8 mouse cellular contexts compared by ENCODE assay signal in the genomic region with DNA sequence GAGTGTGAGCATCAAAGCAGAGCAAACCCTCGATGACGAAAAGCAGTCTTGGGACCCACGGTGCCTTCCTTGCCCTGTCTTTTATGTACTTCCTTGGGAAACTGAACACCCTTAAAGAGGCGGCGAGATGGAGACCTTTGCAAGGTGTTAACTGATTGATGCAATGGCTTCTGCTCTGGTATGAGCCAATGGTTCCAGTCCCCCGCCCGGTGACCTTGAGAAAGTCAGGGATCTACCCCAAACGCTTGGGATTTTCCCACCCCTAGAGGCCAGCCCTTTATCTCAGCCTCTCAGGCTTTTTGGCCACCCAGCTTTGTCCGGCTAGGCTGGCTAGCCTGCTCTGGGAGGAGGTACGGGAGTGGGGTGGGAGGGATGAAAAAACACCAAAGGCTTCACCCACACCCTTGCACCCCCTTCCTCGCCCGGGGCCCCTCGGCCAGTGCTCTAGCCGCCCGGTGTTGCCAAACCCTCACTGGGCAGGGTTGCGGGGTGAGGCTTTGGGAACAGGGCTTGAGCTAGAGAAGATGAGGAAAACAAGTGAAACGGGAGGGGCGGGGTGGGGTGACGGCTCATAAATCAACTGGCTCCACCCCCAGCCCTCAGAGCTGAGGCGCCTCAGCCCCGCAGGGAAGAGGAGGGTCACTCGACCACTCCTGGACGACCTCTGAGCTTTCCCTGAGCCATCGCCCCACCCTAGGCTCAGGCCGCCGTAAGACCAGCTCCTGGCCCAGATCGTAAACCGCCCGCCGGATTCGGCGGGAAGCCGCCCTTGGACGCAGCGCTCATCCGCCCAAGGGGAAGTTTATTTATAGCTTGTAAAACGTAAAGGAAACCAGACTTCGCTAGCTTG.
DNase-seq lines count a peak whose midpoint lies in the region; ATAC-seq and TF ChIP-seq lines count a peak whose summit lies in the region.

No protein-coding gene starts in this region.

- H3K4me2 ChIP-seq in forebrain, embryonic 16.5 days (ENCODE audit: low read length), result peak overlapping the region; percentile 72
- peak overlapping the region; percentile 66 for H3K4me2 ChIP-seq in hindbrain, embryonic 11.5 days (replicated peaks; ENCODE audit: low read depth, low read length)
- peak overlapping the region; percentile 67 for H3K4me2 ChIP-seq in limb, embryonic 14.5 days (replicated peaks; ENCODE audit: low read depth, low read length, severe bottlenecking)
- H3K4me2 ChIP-seq in midbrain, embryonic 14.5 days (ENCODE audit: low read length), result peak overlapping the region; percentile 61

- H3K4me3 ChIP-seq in forebrain, embryonic 16.5 days (replicated peaks; ENCODE audit: low read length), result peak overlapping the region; percentile 47
- peak overlapping the region; percentile 28; the same call in 1 of the 2 replicates for H3K4me3 ChIP-seq in hindbrain, embryonic 11.5 days (ENCODE audit: low read depth, low read length)
- peak overlapping the region; percentile 39 for H3K4me3 ChIP-seq in limb, embryonic 14.5 days (replicated peaks; ENCODE audit: low read length)
- H3K4me3 ChIP-seq in midbrain, embryonic 14.5 days (replicated peaks; ENCODE audit: low read depth, low read length), result 0 out of 2 replicates have a peak overlapping the region, but pooled peaks have one; percentile 3

- DNase-seq in CD4-positive, CD25-positive, alpha-beta regulatory T cell, adult 2 months (ENCODE audit: low read depth, low spot score), result peak; percentile 54
- peak; percentile 55 for DNase-seq in adrenal gland, postnatal 14 days
- peak; percentile 67 for DNase-seq in hindbrain, embryonic 11.5 days (ENCODE audit: low spot score)
- DNase-seq in limb, embryonic 14.5 days (ENCODE audit: low spot score), result peak; percentile 60
- peak; percentile 35 for DNase-seq in midbrain, embryonic 14.5 days
- peak; percentile 7 for DNase-seq in thymus, postnatal 0 days (ENCODE audit: low spot score)
- DNase-seq in right cerebral cortex, postnatal 4 days, result no peak

- no peak for ATAC-seq in forebrain, embryonic 16.5 days
- peak; percentile 43 for ATAC-seq in hindbrain, embryonic 11.5 days (ENCODE audit: low FRiP score)
- peak; percentile 19; the same call in 1 of the 2 replicates for ATAC-seq in limb, embryonic 14.5 days (ENCODE audit: low FRiP score, low read depth)
- ATAC-seq in midbrain, embryonic 14.5 days (ENCODE audit: low FRiP score, low TSS enrichment), result no peak

- H3K27me3 ChIP-seq in forebrain, embryonic 16.5 days (replicated peaks; ENCODE audit: control insufficient read depth, insufficient read depth, low read length), result peaks cover 5% of the 10 kb centered on the region; the same call in 1 of the 2 replicates
- H3K27me3 ChIP-seq in hindbrain, embryonic 11.5 days (ENCODE audit: control insufficient read depth, insufficient read depth, low read length), result peaks cover 48% of the 10 kb centered on the region
- peaks cover 21% of the 10 kb centered on the region for H3K27me3 ChIP-seq in limb, embryonic 14.5 days (ENCODE audit: control insufficient read depth, insufficient read depth, low read length)
- peaks cover 14% of the 10 kb centered on the region for H3K27me3 ChIP-seq in midbrain, embryonic 14.5 days (ENCODE audit: control insufficient read depth, insufficient read depth, low read length)

- 13% methylated on average over 37 of the region's 38 CpGs for WGBS in forebrain, embryonic 16.5 days
- 5% methylated on average over 37 of the region's 38 CpGs for WGBS in hindbrain, embryonic 11.5 days
- WGBS in limb, embryonic 14.5 days, result 9% methylated on average over 20 of the region's 38 CpGs
- 10% methylated on average over 38 of the region's 38 CpGs for WGBS in midbrain, embryonic 14.5 days

- no peak for TF ChIP-seq POLR2A in limb, embryonic 14.5 days (IDR thresholded peaks at IDR 0.05; ENCODE audit: borderline replicate concordance, extremely low read depth, insufficient read depth, insufficient read length)

- H3K9me3 ChIP-seq in forebrain, embryonic 16.5 days (ENCODE audit: control insufficient read depth, low read length), result no peaks in the 10 kb centered on the region
- H3K9me3 ChIP-seq in hindbrain, embryonic 11.5 days (ENCODE audit: control insufficient read depth, low read length), result no peaks in the 10 kb centered on the region
- no peaks in the 10 kb centered on the region for H3K9me3 ChIP-seq in limb, embryonic 14.5 days (ENCODE audit: control insufficient read depth, low read length)
- no peaks in the 10 kb centered on the region for H3K9me3 ChIP-seq in midbrain, embryonic 14.5 days (ENCODE audit: control insufficient read depth, low read length)

- no peaks in the 10 kb centered on the region for H3K36me3 ChIP-seq in forebrain, embryonic 16.5 days (ENCODE audit: control insufficient read depth, insufficient read depth)
- H3K36me3 ChIP-seq in hindbrain, embryonic 11.5 days (ENCODE audit: control insufficient read depth, insufficient read depth, low read length), result no peaks in the 10 kb centered on the region
- no peaks in the 10 kb centered on the region for H3K36me3 ChIP-seq in limb, embryonic 14.5 days (ENCODE audit: control insufficient read depth, insufficient read depth, low read length)
- H3K36me3 ChIP-seq in midbrain, embryonic 14.5 days (ENCODE audit: control insufficient read depth, insufficient read depth, low read length), result no peaks in the 10 kb centered on the region

- peak overlapping the region; percentile 82 for H3K9ac ChIP-seq in forebrain, embryonic 16.5 days (replicated peaks; ENCODE audit: low read depth, low read length)
- peak overlapping the region; percentile 61 for H3K9ac ChIP-seq in hindbrain, embryonic 11.5 days (ENCODE audit: low read depth, low read length)
- H3K9ac ChIP-seq in limb, embryonic 14.5 days (ENCODE audit: low read depth, low read length, severe bottlenecking), result 0 out of 2 replicates have a peak overlapping the region, but pooled peaks have one; percentile 51
- H3K9ac ChIP-seq in midbrain, embryonic 14.5 days (replicated peaks; ENCODE audit: low read length), result peak overlapping the region; percentile 20; the same call in 1 of the 2 replicates

- H3K4me1 ChIP-seq in forebrain, embryonic 16.5 days (replicated peaks; ENCODE audit: control insufficient read depth, insufficient read depth, low read length), result peaks cover 50% of the 10 kb centered on the region
- H3K4me1 ChIP-seq in hindbrain, embryonic 11.5 days (replicated peaks; ENCODE audit: control insufficient read depth, insufficient read depth, low read length), result peaks cover 6% of the 10 kb centered on the region; the same call in 1 of the 2 replicates
- H3K4me1 ChIP-seq in limb, embryonic 14.5 days (ENCODE audit: control insufficient read depth, insufficient read depth, low read length), result peaks cover 22% of the 10 kb centered on the region
- H3K4me1 ChIP-seq in midbrain, embryonic 14.5 days (ENCODE audit: control insufficient read depth, insufficient read depth, low read length), result peaks cover 45% of the 10 kb centered on the region

- H3K27ac ChIP-seq in forebrain, embryonic 16.5 days (ENCODE audit: low read length), result peak overlapping the region; percentile 95
- H3K27ac ChIP-seq in hindbrain, embryonic 11.5 days (ENCODE audit: low read depth, low read length), result peak overlapping the region; percentile 96
- peak overlapping the region; percentile 79 for H3K27ac ChIP-seq in limb, embryonic 14.5 days (replicated peaks; ENCODE audit: low read depth, low read length)
- peak overlapping the region; percentile 93 for H3K27ac ChIP-seq in midbrain, embryonic 14.5 days (replicated peaks; ENCODE audit: low read depth, low read length)

Comparison
In these comparisons a context has a peak if more than half of its experiments do, and no peak if none do; other contexts are left out.
1. ATAC-seq: peak in hindbrain, embryonic 11.5 days (single experiment) and limb, embryonic 14.5 days (single experiment); none in forebrain, embryonic 16.5 days (single experiment) and midbrain, embryonic 14.5 days (single experiment).
2. H3K9ac ChIP-seq: peak in every context shown above with its lines; median percentile 82 in forebrain, embryonic 16.5 days; 61 in hindbrain, embryonic 11.5 days; 51 in limb, embryonic 14.5 days; 20 in midbrain, embryonic 14.5 days.
3. Peak in every context shown above with its lines, with median percentiles within 50 percentile points of each other: H3K27ac ChIP-seq, H3K4me2 ChIP-seq and H3K4me3 ChIP-seq.